Mouse (Mus musculus) liver, postnatal 0 days (tissue): ENCODE results near the gene Gm364. TPM values are rescaled to one million over a fixed set of nuclear protein-coding genes. Genes with fewer than 3 reads are reported as not detected.

Experiments used
- ATAC-seq: fragments of 200-750 bp; cut with Nextera tagmentation; 2 replicates; pipeline ENCODE4 v1.8.0; 2017; ENCODE audit warnings: mild to moderate bottlenecking, moderate library complexity
- DNase-seq: peaks from one replicate; pipeline ENCODE4 v3.0.0-alpha.2; 2016
- H3K27ac ChIP-seq: fragments of 300-500 bp; sonication (generic); 2 replicates; pipeline ENCODE4 v1.5.1; 2014; ENCODE audit warnings: antibody characterized with exemption, moderate library complexity, mild to moderate bottlenecking, low read depth
- H3K27me3 ChIP-seq: fragments of 300-500 bp; sonication (generic); 2 replicates; pipeline ENCODE4 v1.6.1; 2014; ENCODE audit warnings: low read length, control low read depth, mixed read lengths; ENCODE audit not compliant: insufficient read depth
- H3K36me3 ChIP-seq: fragments of 300-500 bp; sonication (generic); replicated peaks from 2 replicates; pipeline ENCODE4 v1.6.1; 2014; ENCODE audit warnings: mild to moderate bottlenecking, control low read depth, low read length, moderate library complexity, mixed read lengths; ENCODE audit not compliant: insufficient read depth
- H3K4me1 ChIP-seq: fragments of 300-500 bp; sonication (generic); 2 replicates; pipeline ENCODE4 v1.6.1; 2014; ENCODE audit warnings: antibody characterized with exemption, mild to moderate bottlenecking, control low read depth; ENCODE audit not compliant: insufficient read depth
- H3K4me2 ChIP-seq: fragments of 300-500 bp; sonication (generic); 2 replicates; pipeline ENCODE4 v1.6.1; 2014; ENCODE audit warnings: low read depth, mild to moderate bottlenecking, low read length, moderate library complexity, mixed read lengths
- H3K4me3 ChIP-seq: fragments of 300-500 bp; sonication (generic); 2 replicates; pipeline ENCODE4 v1.5.1; 2014; ENCODE audit warnings: low read depth, low read length
- H3K9ac ChIP-seq: fragments of 300-500 bp; sonication (generic); replicated peaks from 2 replicates; pipeline ENCODE4 v1.6.1; 2014; ENCODE audit warnings: mild to moderate bottlenecking, moderate library complexity
- H3K9me3 ChIP-seq: fragments of 300-500 bp; sonication (generic); 2 replicates; pipeline ENCODE4 v1.6.1; 2016; ENCODE audit warnings: mild to moderate bottlenecking, control low read depth, low read length, mixed read lengths
- CTCF ChIP-seq: sonication (generic); IDR thresholded peaks from 2 replicates; pipeline ENCODE4 v1.5.1; 2016; ENCODE audit warnings: antibody characterized with exemption, low read depth
- EP300 ChIP-seq: IDR thresholded peaks from 2 replicates; pipeline ENCODE4 v1.6.1; 2016; ENCODE audit warnings: antibody characterized with exemption, low read depth, mild to moderate bottlenecking
- WGBS: fragments of 180-500 bp; shearing (Covaris S2); extraction: QIAGEN DNeasy Blood & Tissue Kit; methylation state at CpG from one replicate; pipeline ENCODE4 v1.1.7; 2014; ENCODE audit not compliant: insufficient replicate concordance; 5-methylcytosine and 5-hydroxymethylcytosine counted together
- polyA plus RNA-seq: library from polyadenylated mRNA; unstranded; fragments of >200 nt; fragmentation: Nextera tagmentation; extraction: Ambion mirVana; gene quantifications from 2 replicates; pipeline ENCODE4 v1.2.1, GENCODE M21; 2015

Gm364 gene
- polyA plus RNA-seq, 1 experiment from 2014 or later, result not detected

DNA sequence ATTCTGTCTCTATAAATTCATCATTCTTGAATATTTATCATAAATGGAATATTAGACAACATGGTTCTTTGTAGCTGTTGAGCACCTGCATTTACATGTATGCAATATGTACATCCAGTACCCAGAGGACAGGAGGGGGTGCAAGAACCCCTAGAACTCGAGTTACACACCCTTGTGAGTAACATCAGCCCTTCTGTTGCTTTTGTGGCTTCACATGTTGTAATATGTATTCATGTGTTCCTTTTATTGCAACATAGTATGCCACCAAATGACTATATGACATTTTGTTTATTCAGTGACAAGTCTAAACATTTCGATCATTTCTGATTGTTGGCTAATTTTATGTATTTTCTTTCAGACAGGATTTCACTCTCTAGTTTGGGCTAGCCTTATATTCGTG lies 31.9 kb upstream of the Gm364 start:
- Histone ChIP-seq H3K36me3 (peaks cover 5% of the 10 kb centered on the region), H3K27ac (no peak overlapping the region), H3K9ac (no peak overlapping the region), H3K9me3 (no peaks in the 10 kb centered on the region), H3K4me1 (peaks cover 4% of the 10 kb centered on the region; the same call in 1 of the 2 replicates), H3K4me2 (no peak overlapping the region), H3K4me3 (no peak overlapping the region), H3K27me3 (no peaks in the 10 kb centered on the region)
- no peak for ATAC-seq
- no peak for DNase-seq
- WGBS, result 63% methylated on average over 3 of the region's 3 CpGs
- TF ChIP-seq EP300 (no peak), CTCF (no peak)

DNA sequence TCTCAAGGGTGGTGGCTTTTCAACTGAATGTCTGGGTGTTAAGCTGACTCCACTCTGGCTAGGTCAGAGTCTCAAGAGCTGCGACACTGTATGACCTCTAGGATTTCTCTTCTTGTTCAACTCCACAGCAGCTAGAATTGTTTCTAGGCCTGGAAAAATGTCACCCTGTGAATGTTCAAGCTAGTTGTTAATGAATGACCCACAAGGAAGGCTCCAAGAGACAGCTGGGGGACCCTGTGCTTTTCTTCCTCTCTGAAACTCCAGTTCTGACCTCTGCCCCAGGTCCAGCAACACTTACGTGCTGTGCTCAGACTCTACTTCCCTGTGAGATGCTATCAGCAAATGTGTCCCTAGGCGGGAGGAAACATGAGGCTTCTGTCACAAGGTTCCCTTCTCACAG lies 30.4 kb upstream of the Gm364 start:
- TF ChIP-seq CTCF, result no peak
- TF ChIP-seq EP300, result no peak
- ATAC-seq (no peak), DNase-seq (no peak)
- Histone ChIP-seq H3K27me3 (no peaks in the 10 kb centered on the region), H3K9me3 (no peaks in the 10 kb centered on the region), H3K27ac (no peak overlapping the region), H3K4me1 (no peaks in the 10 kb centered on the region; the same call in 1 of the 2 replicates), H3K4me3 (no peak overlapping the region), H3K36me3 (peaks cover 8% of the 10 kb centered on the region), H3K4me2 (no peak overlapping the region), H3K9ac (no peak overlapping the region)
- 67% methylated on average over 3 of the region's 3 CpGs for WGBS

GRCm38 (mm10) chrX:57380915-57381314 lies 28.0 kb upstream of the Gm364 start:
- 69% methylated on average over 5 of the region's 5 CpGs for WGBS
- Histone ChIP-seq H3K4me2 (no peak overlapping the region), H3K27ac (no peak overlapping the region), H3K4me3 (no peak overlapping the region), H3K36me3 (peaks cover 25% of the 10 kb centered on the region), H3K9ac (no peak overlapping the region), H3K27me3 (no peaks in the 10 kb centered on the region), H3K9me3 (no peaks in the 10 kb centered on the region), H3K4me1 (no peaks in the 10 kb centered on the region)
- ATAC-seq (no peak), DNase-seq (no peak)
- TF ChIP-seq EP300 (no peak), CTCF (no peak)

DNA sequence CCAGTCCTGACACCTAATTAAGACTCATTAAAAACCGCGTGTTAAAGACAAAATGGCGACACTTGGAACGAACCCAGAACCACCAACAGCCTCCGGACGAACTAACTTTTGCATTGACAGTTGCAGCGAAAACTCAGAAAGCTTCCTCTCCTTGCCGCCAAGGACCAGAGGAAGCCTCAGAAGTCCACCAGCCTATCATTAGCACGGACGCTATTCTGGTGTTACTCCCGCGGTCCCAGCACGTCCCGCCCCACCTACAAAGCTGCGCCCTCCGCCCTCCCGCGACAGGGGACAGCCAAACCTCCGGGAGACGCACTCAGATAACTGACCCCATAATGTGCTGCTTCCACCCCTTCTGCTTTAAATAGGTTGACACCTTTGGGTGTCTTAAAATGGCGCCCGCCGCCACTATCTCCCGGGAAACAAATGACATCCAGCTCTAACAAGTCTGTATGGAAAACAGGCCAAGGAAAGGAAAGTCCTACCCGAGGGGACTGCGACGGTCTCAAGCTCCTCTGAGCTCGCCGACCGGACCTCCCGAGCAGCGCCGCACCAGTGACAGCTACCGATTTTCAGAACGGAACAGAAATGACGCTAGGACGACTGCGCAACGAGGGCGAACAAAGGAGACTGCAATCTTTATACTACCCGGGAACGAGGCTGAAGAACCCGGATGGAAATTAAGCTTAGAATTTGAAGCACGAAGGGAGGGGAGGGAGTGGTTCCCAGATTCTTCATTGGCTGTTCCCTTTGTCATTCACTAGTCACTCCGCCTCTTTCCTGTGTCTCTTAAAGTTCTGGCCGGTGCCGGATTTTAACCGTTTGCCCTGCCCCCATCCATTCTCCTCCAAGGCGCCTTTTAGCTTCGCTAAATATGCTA lies 16.3 kb upstream of the Gm364 start, which contains the start of gene Rbmx:
Gene Rbmx, minus strand, starts transcription at position 670 of the 880 bp plus-strand sequence.
- 16% methylated on average over 47 of the region's 50 CpGs for WGBS

DNA sequence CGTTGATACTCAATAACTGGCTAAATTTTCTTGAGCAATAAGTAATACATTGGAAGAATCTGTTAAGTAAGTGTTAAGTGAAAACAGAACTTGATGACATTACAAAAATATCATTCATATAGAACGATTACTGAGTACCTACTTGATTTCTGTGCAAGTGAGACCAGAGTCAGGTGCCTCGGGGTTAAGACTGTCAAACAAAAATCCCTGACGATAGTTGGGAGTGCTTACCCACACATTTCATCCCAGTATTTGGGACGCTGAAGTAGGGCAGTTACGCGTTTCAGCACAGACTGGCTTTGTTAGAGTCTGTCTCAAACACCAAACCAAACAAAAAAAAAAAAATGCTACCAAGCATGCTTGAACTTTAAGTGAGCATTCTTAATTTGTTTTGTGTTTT lies 15.5 kb upstream of the Gm364 start:
- Histone ChIP-seq H3K9ac (no peak overlapping the region), H3K4me1 (no peaks in the 10 kb centered on the region)
- ATAC-seq, result no peak

More for the DNA sequence above, 16.3 kb upstream of the Gm364 start, which contains the start of gene Rbmx:
- Histone ChIP-seq H3K9me3 (no peaks in the 10 kb centered on the region), H3K4me2 (peak within 1 kb of the TSS; percentile 64), H3K27me3 (no peaks in the 10 kb centered on the region), H3K9ac (peak within 1 kb of the TSS; percentile 59), H3K4me3 (peak within 1 kb of the TSS; percentile 56), H3K4me1 (no peaks in the 10 kb centered on the region), H3K36me3 (peaks cover 21% of the 10 kb centered on the region), H3K27ac (peak within 1 kb of the TSS; percentile 92)
- ATAC-seq (peak; percentile 95), DNase-seq (peak; percentile 81)
- TF ChIP-seq CTCF (no peak), EP300 (peak; percentile 28)

DNA sequence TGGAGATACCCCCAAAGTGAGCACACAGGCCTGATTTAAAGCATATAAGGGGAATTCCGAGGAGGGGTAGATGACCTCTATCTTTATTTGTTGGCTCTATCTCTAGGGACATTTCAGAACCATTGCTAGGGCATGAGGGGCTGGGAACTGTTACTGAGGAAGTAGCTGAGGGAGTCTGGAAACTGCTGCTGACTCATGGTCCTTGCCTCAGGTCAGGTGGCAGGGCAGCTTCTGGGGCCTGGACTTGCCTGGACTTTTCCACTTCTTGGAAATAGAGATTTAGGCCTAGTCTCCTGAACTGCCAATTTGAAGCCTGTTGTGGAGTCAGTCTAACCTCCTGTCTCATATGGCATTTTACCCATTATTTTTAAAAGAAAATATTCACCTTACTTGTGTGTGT lies 7.6 kb upstream of the Gm364 start:
- no peak overlapping the region for H3K27ac ChIP-seq
- H3K4me3 ChIP-seq, result no peak overlapping the region
- no peak overlapping the region for H3K9ac ChIP-seq
- no peaks in the 10 kb centered on the region for H3K36me3 ChIP-seq
- H3K4me2 ChIP-seq, result no peak overlapping the region
- no peaks in the 10 kb centered on the region for H3K4me1 ChIP-seq
- H3K27me3 ChIP-seq, result no peaks in the 10 kb centered on the region
- no peaks in the 10 kb centered on the region for H3K9me3 ChIP-seq
- no peak for DNase-seq
- TF ChIP-seq EP300, result no peak
- TF ChIP-seq CTCF, result no peak
- no peak for ATAC-seq
- 65% methylated on average over 1 of the region's 1 CpGs for WGBS

More for the DNA sequence above, 15.5 kb upstream of the Gm364 start:
- Histone ChIP-seq H3K9me3 (no peaks in the 10 kb centered on the region), H3K4me3 (peak overlapping the region; percentile 56), H3K27ac (no peak overlapping the region), H3K27me3 (no peaks in the 10 kb centered on the region), H3K36me3 (peaks cover 14% of the 10 kb centered on the region), H3K4me2 (peak overlapping the region; percentile 64)
- no peak for TF ChIP-seq EP300
- no peak for TF ChIP-seq CTCF
- 26% methylated on average over 7 of the region's 7 CpGs for WGBS
- no peak for DNase-seq
